Mouse (Mus musculus): ENCODE measurements around the gene Hist1h4h.

The Hist1h4h gene

GRCm38 (mm10) chr13:23530901-23531875 is at the start of gene Hist1h4h:
TSS of gene Hist1h4h (plus strand) at chr13:23531050.
- peak; percentile 98 for DNase-seq (ENCODE audit: low spot score)

DNA sequence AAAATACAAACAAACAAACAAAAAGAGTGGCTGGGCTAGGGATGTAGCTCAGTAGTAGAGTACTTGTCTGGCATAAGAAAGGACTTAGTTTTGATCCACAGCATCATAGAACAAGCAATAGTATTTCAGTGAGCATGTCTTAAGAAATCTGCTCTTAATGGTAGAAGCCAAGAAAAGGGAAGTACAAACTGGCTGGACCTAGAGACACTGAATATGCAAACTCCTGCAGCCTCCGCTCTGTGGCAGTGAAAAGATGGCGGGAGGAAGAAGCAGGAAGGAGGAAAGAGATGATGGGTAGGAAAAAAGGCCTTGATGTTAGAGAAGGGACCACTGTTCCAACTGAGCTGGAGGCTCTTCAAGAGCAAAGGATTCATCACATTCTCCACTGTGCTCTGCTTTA is 47.7 kb upstream of the Hist1h4h start:
- DNase-seq (ENCODE audit: low spot score) = no peak

GRCm38 (mm10) chr13:23485271-23485670 is 45.6 kb upstream of the Hist1h4h start:
- DNase-seq (ENCODE audit: low spot score) = no peak

DNA sequence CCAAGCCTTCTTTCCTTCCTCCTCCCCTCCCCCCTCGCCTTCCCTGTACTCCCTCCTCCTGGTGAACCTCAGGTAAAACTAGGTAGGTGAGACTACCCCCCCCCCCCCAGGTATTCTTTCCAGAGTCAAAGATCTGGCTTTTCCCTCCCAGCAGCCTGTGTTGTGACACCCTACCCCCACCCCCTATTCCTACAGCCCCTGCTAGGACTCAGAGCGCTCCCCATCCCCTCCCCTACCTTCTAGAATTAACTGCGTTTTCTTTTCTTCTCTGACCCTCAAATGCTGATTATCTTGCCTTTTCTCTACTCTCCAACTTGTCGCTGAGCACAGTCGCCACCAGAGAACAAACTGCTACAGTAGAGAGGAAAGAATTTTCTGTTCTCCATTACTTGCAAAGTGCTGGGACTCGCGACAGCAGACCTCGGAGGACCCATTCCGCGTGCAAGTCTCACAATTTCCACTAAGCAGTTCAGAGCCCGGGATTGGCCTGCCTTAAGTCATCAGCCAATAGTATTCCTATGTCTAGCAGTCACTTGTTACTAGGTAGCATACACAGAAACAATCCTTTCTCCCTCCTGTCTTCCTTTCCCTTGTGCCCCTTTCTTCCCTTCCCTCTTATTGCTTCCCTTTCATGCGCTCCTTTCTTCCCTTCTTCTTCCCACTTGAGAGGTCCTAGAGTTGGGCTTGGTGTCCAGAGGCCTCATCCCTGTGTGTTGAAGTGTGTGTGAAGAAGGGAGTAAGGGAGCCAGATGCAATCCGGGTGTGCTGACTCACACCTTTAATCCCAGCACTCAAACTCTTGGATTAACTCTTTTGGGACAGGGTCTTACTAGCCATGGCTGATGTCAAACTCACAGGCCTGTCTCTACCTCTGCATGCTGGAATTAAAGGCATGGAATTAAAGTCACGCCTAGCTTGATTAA is 42.2 kb upstream of the Hist1h4h start, which contains the start of gene Btn2a2:
Btn2a2 (minus strand) TSS at position 458 of the 923 bp plus-strand sequence.
- DNase-seq (ENCODE audit: low spot score) = peak; percentile 63

DNA sequence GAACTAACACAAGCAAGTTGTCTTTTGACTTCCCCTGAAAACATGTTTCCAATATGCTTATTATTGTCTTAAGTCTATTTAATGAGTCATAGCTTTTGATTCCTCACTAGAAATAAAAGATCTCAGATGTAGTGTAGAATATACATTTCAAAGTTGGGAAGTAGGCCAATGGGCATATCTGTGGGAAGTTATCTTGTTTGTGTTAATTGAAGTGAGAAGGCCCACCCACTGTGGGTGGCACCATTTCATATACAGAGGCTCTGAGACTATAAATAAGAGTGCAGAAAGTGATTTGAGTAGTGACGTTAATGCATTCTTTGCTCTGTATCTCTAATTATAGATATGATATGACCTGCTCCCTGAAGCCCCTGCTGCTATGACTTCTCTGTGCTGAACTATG is 40.0 kb upstream of the Hist1h4h start:
- no peak for DNase-seq (ENCODE audit: low spot score)

GRCm38 (mm10) chr13:23491263-23491662 is 39.6 kb upstream of the Hist1h4h start:
- DNase-seq (ENCODE audit: low spot score) = no peak

DNA sequence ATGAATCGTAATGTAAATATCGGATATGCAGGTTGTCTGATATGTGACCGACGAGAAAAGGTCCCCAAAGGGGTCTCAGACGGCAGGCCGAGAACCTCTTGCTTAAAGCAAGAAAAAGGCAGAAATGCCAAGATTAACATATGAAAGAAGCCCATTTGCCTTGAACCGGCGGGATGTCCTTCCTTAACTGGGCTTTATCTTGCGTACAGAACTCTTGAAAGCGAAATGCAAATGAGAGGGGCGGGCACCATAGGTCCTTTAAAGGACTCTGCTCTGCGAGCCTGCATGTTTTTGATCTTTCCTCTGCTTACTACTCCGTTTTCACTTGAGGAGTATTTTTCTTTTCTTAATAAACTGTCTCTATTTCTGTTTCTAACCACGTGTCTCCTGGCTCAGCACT is 38.9 kb upstream of the Hist1h4h start:
- no peak for DNase-seq (ENCODE audit: low spot score)

GRCm38 (mm10) chr13:23495526-23495925 is 35.3 kb upstream of the Hist1h4h start:
- no peak for DNase-seq (ENCODE audit: low spot score)

DNA sequence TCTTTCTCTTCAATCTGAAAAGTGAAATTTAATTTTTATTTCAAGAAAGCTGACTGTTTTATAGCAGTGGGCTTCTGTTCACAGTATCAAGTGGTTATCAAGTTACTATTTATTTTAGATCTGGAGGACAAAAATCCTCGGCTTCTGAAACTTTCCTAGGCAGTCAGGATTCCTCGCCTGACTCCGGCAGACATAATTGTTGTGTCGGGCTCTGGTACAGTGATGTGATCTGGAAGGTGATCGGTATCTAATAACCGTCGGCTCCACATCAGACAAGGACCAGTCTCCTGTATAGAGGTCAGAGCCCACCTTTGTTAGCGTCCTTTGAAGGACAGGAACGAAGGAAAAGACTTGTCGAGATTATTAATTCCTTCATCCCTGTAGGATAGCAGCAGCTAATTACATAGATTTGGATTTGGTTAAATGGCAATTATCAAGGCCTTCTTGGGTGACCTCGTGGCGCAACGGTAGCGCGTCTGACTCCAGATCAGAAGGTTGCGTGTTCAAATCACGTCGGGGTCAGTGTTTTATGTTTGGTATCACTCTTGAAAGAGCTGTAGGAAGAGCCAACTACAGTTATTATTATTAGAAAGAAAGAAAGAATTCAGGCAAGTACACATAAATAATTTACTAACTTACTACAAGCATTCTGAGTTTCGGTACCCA is 33.1 kb upstream of the Hist1h4h start:
- no peak for DNase-seq (ENCODE audit: low spot score)

DNA sequence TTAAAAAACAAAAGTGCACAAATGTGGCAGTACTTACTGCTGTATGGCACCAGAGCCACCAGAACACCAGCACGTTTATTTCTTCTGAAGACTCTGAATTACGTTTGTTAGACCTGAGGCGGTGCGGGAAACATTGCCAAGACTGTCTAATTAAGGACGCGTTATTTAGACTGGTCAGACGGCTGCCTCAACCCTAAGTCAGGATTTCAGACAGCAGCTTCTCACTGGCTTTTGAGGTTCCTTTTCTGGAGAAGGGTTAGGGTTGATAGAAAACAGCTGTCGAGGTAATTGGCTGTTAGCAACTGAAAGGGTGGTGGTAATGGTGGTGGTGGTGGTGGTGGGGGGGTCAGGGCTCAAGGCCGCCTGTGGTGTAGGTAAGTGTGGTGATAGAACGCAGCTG is 32.2 kb upstream of the Hist1h4h start:
- no peak for DNase-seq (ENCODE audit: low spot score)

DNA sequence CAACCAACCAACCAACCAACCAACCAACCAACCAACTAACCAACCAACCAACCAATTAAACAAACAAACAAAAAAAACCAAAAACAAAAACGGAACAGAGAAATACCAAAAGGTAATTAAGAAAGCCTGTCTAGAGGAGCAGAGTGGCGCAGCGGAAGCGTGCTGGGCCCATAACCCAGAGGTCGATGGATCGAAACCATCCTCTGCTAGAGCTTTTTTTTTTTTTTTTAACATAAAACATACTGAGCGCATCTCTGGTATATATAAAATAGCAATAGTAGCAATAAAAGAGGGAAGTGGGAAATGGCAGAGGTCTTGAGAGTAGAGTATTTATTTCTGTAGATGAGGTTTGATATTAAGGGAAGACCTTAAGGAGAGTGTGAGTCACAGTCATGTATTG is 30.9 kb upstream of the Hist1h4h start:
- no peak for DNase-seq (ENCODE audit: low spot score)

GRCm38 (mm10) chr13:23500424-23501200 is 30.2 kb upstream of the Hist1h4h start:
- DNase-seq (ENCODE audit: low spot score) = no peak

DNA sequence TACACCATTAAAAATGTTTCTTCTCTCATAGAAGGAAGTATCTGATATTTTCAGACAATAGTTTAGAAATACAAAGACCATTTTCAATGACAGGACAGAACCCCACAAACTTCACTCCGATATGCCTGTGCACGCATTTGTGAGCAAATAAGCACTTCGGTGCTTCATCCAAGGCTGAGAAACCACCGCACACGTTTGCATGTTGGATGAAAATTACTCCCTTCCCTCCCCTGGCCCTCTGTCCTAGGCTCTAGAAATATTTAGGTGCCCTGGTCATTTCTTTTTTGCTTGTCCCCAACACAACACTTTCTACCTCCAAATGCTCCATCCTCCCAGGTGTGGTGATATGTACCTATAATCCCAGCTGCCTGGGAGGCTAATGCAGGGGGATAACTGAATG is 29.3 kb upstream of the Hist1h4h start:
- DNase-seq (ENCODE audit: low spot score) = no peak

DNA sequence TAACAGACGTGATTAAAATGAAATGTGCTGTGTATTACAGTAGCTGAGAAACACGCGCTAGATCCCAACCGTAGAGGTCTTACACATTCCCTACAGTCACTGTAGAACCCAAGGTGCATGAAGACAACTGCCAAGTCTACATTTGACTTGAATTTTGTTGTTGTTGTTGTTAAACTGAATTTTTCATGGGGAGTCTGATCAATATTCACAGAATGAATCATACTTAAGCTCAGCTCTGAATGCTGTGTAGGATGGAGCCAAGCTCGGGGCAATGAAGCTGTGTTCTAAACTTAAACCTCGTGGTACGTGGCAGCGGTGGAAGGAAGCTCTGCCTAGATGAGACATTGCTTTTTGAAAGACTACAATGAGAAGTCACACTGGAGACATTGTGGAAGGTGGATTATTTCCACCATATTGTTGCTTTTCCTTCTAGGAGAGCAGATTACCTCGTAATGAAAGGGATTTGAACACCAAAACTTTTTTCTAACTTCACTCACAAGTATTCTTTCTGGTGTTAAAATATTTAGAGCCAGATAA is 28.8 kb upstream of the Hist1h4h start:
- no peak for DNase-seq (ENCODE audit: low spot score)

- DNase-seq (ENCODE audit: low spot score) = no peak
Measured at GRCm38 (mm10) chr13:23502916-23503315, 27.9 kb upstream of the Hist1h4h start.

GRCm38 (mm10) chr13:23503797-23504196 is 27.1 kb upstream of the Hist1h4h start:
- DNase-seq (ENCODE audit: low spot score) = no peak

- DNase-seq (ENCODE audit: low spot score) = no peak
Measured at GRCm38 (mm10) chr13:23505662-23506345, 25.0 kb upstream of the Hist1h4h start.

DNA sequence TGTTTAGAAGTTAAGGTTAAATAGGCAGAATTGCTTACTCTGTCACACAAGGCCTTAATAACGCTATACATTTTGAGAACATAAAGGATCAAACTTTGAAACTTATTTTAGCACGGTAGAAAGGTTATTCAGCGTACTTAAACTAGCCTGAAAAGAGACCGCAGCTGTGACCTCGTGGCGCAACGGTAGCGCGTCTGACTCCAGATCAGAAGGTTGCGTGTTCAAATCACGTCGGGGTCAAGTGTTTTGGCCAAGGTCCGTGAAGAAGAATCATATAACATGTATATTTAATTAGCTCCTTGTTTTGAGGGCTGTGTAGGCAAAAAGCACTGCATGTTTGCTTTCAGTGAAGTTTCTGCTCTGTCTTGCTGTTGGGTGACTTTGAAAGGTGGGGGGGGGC is 24.5 kb upstream of the Hist1h4h start:
- no peak for DNase-seq (ENCODE audit: low spot score)

DNA sequence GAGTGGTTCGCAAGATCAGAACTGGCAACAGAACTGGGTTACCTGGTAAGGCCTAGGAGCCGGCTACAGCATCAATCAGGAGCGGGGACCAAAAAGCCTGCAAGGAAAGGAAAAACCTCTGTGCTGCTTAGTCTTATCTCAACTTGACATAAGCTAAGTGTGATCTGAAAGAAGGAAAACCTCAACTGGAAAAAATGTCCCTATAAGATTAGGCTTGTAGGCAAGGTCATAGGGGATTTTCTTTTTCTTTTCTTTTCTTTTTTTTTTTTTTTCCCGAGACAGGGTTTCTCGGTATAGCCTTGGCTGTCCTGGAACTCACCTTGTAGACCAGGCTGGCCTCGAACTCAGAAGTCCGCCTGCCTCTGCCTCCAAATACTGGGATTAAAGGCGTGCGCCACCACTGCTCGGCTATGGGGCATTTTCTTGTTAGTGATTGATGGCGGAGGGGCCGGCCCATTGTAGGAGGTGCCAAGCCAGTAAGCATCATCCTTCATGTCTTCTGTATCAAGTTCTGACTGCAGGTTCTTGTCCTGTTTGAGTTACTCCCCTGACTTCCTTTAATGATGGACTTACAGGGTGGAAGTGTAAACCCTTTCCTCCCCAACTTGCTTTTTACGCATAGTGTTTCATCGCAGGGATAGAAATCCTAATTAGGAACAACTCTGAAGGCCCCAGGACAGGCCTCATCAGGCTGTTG is 23.9 kb upstream of the Hist1h4h start:
- no peak for DNase-seq (ENCODE audit: low spot score)

DNA sequence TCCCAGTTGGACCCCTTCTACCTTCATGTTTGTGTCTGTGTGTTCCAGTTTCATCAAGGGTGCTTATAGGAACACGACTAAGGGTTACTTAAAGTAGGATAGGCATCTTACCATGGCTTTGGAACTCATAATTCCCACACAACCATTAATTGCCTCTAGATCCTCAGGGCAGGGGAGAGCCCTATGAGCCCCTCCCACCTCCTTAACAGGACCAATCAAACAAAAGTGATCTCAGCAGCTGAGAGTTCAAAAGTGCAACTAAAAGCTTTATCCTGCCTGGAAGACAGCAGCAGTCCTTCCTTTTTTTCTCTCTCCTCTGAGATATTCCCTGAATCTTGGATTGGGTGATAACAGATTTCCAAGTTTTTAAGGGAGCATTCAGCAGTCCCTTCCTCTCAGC is 20.7 kb upstream of the Hist1h4h start:
- no peak for DNase-seq (ENCODE audit: low spot score)

Data from left cerebral cortex, adult 11 months (tissue).